Mouse (Mus musculus): Measurements from ENCODE around the gene Nkx6-1.

Gene Nkx6-1

GRCm38 (mm10) chr5:101659411-101659971, 5.3 kb downstream of the Nkx6-1 start:
- no peak for DNase-seq (ENCODE audit: extremely low read depth, insufficient read length, low spot score)

GRCm38 (mm10) chr5:101658984-101659290, 5.9 kb downstream of the Nkx6-1 start:
- DNase-seq (ENCODE audit: extremely low read depth, insufficient read length, low spot score) = no peak

GRCm38 (mm10) chr5:101658188-101658983, 6.4 kb downstream of the Nkx6-1 start:
- DNase-seq (ENCODE audit: extremely low read depth, insufficient read length, low spot score) = no peak

- DNase-seq (ENCODE audit: extremely low read depth, insufficient read length, low spot score) = no peak
These were observed 7.1 kb downstream of the Nkx6-1 start for GRCm38 (mm10) chr5:101657698-101658097.

GRCm38 (mm10) chr5:101656107-101656506, 8.7 kb downstream of the Nkx6-1 start:
- DNase-seq (ENCODE audit: extremely low read depth, insufficient read length, low spot score) = no peak

GRCm38 (mm10) chr5:101655418-101655817, 9.4 kb downstream of the Nkx6-1 start:
- DNase-seq (ENCODE audit: extremely low read depth, insufficient read length, low spot score) = no peak

- DNase-seq (ENCODE audit: extremely low read depth, insufficient read length, low spot score) = no peak
These were observed 16.8 kb downstream of the Nkx6-1 start for GRCm38 (mm10) chr5:101647726-101648686.

GRCm38 (mm10) chr5:101646961-101647575, 17.7 kb downstream of the Nkx6-1 start:
- no peak for DNase-seq (ENCODE audit: extremely low read depth, insufficient read length, low spot score)

- DNase-seq (ENCODE audit: extremely low read depth, insufficient read length, low spot score) = no peak
These were observed 19.7 kb downstream of the Nkx6-1 start for GRCm38 (mm10) chr5:101645071-101645470.

GRCm38 (mm10) chr5:101638101-101638500, 26.7 kb downstream of the Nkx6-1 start:
- no peak for DNase-seq (ENCODE audit: extremely low read depth, insufficient read length, low spot score)

Data from 3134 (cell line).